Mouse (Mus musculus): ENCODE measurements at regions not wholly inside any gene's neighbourhood (a gene's known extent, or its start where the extent isn't known, plus 50 kb on each side); places are given as distances from the start of the nearest gene placed in this dataset.
"Not testable (repeated sequence)": the region's sequence is repeated elsewhere in the genome, so short reads cannot be mapped to it uniquely, and the experiment has no call there.

- DNase-seq (ENCODE audit: low read depth, low spot score) = no peak
Observed at GRCm38 (mm10) chr2:63706643-63707042, 391.2 kb downstream of the Fign start.

GRCm38 (mm10) chr2:63706183-63706582, 391.7 kb downstream of the Fign start:
- DNase-seq (ENCODE audit: low read depth, low spot score) = peak; percentile 16

- peak; percentile 10 for DNase-seq (ENCODE audit: low read depth, low spot score)
Observed at GRCm38 (mm10) chr2:63702333-63703096, 395.3 kb downstream of the Fign start.

GRCm38 (mm10) chr2:63701861-63702260, 396.0 kb downstream of the Fign start:
- no peak for DNase-seq (ENCODE audit: low read depth, low spot score)

- DNase-seq (ENCODE audit: low read depth, low spot score) = peak; percentile 38
Observed at GRCm38 (mm10) chr2:63700255-63700654, 397.6 kb downstream of the Fign start.

GRCm38 (mm10) chr2:63669700-63670099, 428.1 kb downstream of the Fign start:
- DNase-seq (ENCODE audit: low read depth, low spot score) = no peak

- no peak for DNase-seq (ENCODE audit: low read depth, low spot score)
Observed at GRCm38 (mm10) chr2:63668784-63669183, 429.1 kb downstream of the Fign start.

GRCm38 (mm10) chr2:63659947-63660346, 437.9 kb downstream of the Fign start:
- DNase-seq (ENCODE audit: low read depth, low spot score) = not testable (repeated sequence)

Data from telencephalon, adult 2 months (tissue).